Mouse (Mus musculus): Measurements from ENCODE around the gene Arpc4. TPM values are rescaled to one million over a fixed set of nuclear protein-coding genes. Genes with fewer than 3 reads are reported as not detected.

Gene Arpc4
- polyA plus RNA-seq, 1 experiment, result 156 TPM

GRCm38 (mm10) chr6:113395501-113395900 is 17.6 kb downstream of the Arpc4 start:
- H3K4me3 ChIP-seq (ENCODE audit: insufficient read depth, low read length), result no peak overlapping the region
- no peaks in the 10 kb centered on the region for H3K4me1 ChIP-seq (ENCODE audit: control insufficient read depth, insufficient read depth, low read length)
- H3K27ac ChIP-seq (ENCODE audit: insufficient read depth, low read length), result no peak overlapping the region
- TF ChIP-seq POLR2A (IDR thresholded peaks at IDR 0.05; ENCODE audit: extremely low read depth, insufficient read depth, low read length), result no peak
- TF ChIP-seq CTCF (IDR thresholded peaks at IDR 0.05; ENCODE audit: extremely low read depth, insufficient read depth, low read length), result no peak

DNA sequence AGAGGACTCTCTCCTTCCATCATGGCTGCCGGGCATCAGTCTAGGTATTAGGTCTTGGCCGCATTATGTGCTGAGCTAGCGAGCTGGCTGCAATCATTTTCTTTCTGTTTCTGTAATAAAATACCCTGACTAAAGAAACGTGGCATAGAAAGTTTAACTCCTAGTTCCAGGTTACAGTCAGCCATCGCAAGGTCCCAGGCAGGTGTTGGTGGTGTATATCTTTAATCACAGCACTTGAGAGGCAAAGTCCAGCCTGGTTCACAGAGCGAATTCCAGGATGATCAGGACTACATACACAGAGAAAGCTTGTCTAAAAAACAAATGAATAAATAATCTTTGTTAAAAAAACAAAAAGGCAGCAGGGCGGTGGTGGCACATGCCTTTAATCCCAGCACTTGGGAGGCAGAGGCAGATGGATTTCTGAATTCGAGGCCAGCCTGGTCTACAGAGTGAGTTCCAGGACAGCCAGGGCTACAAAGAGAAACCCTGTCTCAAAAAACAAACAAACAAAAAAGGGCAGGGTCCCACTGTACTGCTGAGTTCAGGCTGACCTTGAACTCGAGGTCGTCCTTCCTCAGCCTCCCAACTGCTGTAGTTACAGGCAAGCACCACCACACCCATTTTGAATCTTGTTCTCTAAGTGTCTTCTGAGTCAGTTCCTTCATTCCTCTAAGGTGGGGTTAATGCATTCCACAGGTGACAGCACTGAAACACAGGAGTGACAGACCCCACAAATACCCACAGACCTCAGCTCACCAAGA is 18.5 kb downstream of the Arpc4 start:
- no peak overlapping the region for H3K4me3 ChIP-seq (ENCODE audit: insufficient read depth, low read length)
- no peaks in the 10 kb centered on the region for H3K4me1 ChIP-seq (ENCODE audit: control insufficient read depth, insufficient read depth, low read length)
- TF ChIP-seq POLR2A (IDR thresholded peaks at IDR 0.05; ENCODE audit: extremely low read depth, insufficient read depth, low read length) (no peak), CTCF (IDR thresholded peaks at IDR 0.05; ENCODE audit: extremely low read depth, insufficient read depth, low read length) (no peak)
- H3K27ac ChIP-seq (ENCODE audit: insufficient read depth, low read length), result no peak overlapping the region

DNA sequence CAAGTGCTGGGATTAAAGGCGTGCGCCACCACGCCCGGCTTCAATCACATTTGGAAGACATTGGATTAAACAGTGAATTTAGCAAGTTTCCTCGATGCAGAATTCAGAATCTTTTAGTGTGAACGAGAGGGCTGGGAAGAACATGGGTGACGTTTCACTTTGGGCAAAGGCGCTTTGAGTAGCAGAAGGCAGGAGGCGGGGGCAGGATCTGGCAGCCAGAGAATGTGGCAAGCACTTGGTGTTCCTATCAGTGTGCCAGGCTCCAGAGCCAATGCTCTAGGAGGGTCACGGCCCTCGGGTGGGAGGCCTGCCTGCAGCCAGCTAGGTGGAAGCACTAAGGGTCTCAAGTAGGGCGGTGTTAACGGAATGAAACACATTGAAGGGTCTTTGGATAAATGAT is 24.2 kb downstream of the Arpc4 start:
- TF ChIP-seq CTCF (IDR thresholded peaks at IDR 0.05; ENCODE audit: extremely low read depth, insufficient read depth, low read length), result no peak
- no peak for TF ChIP-seq POLR2A (IDR thresholded peaks at IDR 0.05; ENCODE audit: extremely low read depth, insufficient read depth, low read length)
- Histone ChIP-seq H3K4me1 (ENCODE audit: control insufficient read depth, insufficient read depth, low read length) (peaks cover 3% of the 10 kb centered on the region; the same call in 1 of the 2 replicates), H3K4me3 (ENCODE audit: insufficient read depth, low read length) (no peak overlapping the region), H3K27ac (ENCODE audit: insufficient read depth, low read length) (no peak overlapping the region)

DNA sequence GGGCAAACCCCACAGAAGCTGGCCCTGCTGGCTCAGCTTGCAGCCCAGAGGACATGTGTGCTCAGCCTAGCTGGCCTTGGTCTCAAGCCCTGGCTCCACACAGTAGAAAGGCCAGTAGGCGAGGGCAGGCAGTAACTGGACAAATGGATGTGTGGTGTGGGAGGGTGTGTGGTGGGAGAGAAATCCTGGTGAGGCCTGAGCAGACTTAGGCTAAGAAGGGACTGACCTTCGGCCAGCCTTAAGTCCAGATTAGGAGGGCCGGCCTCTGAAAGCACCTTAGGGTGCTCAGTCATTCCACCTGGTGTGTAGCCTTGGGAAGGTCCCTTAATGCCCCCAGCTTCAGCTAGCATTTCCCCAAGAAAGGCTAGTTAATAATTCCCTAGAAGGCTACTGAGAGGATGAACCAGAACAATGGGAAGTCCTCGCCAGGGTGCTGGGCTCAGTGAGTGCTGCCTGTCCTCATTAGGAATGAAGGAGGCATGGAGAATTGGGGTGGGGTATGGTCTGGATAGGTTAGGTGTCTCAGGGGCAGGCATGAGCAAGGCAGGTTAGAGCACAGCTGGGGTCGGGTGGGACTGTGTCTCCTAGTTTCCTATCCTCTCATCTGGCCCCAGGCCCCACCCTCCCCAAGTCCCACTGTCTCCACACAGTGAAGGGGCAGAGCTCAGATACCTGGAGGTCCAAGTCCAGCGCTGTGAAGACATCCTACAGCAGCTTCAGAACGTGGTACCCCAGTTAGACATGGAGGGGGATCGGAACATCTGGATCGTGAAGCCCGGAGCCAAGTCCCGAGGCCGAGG is 26.9 kb downstream of the Arpc4 start:
- Histone ChIP-seq H3K27ac (ENCODE audit: insufficient read depth, low read length) (no peak overlapping the region), H3K4me1 (ENCODE audit: control insufficient read depth, insufficient read depth, low read length) (peaks cover 3% of the 10 kb centered on the region; the same call in 1 of the 2 replicates), H3K4me3 (ENCODE audit: insufficient read depth, low read length) (no peak overlapping the region)
- TF ChIP-seq POLR2A (IDR thresholded peaks at IDR 0.05; ENCODE audit: extremely low read depth, insufficient read depth, low read length), result no peak
- no peak for TF ChIP-seq CTCF (IDR thresholded peaks at IDR 0.05; ENCODE audit: extremely low read depth, insufficient read depth, low read length)

DNA sequence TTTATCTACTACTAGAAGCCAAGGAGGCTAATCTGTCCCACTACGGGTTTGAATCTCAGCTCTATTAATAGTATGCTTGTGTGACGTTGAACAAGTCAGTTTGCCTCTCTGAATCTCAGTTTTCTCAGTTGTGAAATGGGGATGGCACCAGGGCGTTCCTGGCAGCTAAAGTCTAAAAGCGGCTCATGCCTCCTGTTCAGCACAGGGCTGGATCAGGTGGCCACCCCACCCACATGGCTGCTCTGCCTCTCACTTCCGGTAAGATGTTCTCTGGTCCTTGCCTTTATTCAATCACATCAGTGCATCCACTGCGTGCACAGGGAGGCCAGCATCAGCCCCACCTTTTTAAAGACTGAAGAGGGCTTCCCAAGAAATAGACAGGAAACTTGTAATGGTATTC is 27.6 kb downstream of the Arpc4 start:
- H3K4me1 ChIP-seq (ENCODE audit: control insufficient read depth, insufficient read depth, low read length), result peaks cover 3% of the 10 kb centered on the region; the same call in 1 of the 2 replicates
- H3K4me3 ChIP-seq (ENCODE audit: insufficient read depth, low read length), result no peak overlapping the region
- TF ChIP-seq POLR2A (IDR thresholded peaks at IDR 0.05; ENCODE audit: extremely low read depth, insufficient read depth, low read length) (0 out of 2 replicates have a peak, but pooled peaks have one; percentile 30), CTCF (IDR thresholded peaks at IDR 0.05; ENCODE audit: extremely low read depth, insufficient read depth, low read length) (no peak)
- H3K27ac ChIP-seq (ENCODE audit: insufficient read depth, low read length), result no peak overlapping the region

DNA sequence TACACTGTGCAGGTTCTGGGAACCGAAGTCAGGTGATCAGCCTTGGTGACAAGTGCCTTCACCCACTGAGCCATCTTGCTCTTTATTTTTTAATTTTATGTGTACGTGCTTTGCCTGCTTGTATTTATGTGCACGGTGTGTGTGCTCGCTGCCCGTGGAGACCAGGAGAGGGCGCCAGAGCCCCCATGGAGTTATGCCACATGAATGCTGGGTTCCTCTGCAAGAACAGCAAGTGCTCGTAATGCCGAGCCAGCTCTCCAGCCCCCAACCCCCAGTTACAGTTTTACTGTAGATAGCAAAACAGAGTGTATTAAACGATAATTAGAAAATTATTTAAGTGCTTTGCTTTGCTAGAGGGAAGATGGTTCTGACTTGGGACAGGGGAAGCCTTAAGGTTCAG is 28.8 kb downstream of the Arpc4 start:
- peaks cover 3% of the 10 kb centered on the region; the same call in 1 of the 2 replicates for H3K4me1 ChIP-seq (ENCODE audit: control insufficient read depth, insufficient read depth, low read length)
- TF ChIP-seq POLR2A (IDR thresholded peaks at IDR 0.05; ENCODE audit: extremely low read depth, insufficient read depth, low read length) (no peak), CTCF (IDR thresholded peaks at IDR 0.05; ENCODE audit: extremely low read depth, insufficient read depth, low read length) (no peak)
- no peak overlapping the region for H3K27ac ChIP-seq (ENCODE audit: insufficient read depth, low read length)
- no peak overlapping the region for H3K4me3 ChIP-seq (ENCODE audit: insufficient read depth, low read length)

GRCm38 (mm10) chr6:113410001-113410400 is 32.1 kb downstream of the Arpc4 start:
- H3K4me1 ChIP-seq (ENCODE audit: control insufficient read depth, insufficient read depth, low read length), result 0 out of 2 replicates have a peak, but pooled peaks cover 1% of the 10 kb centered on the region
- no peak overlapping the region for H3K27ac ChIP-seq (ENCODE audit: insufficient read depth, low read length)
- no peak overlapping the region for H3K4me3 ChIP-seq (ENCODE audit: insufficient read depth, low read length)
- no peak for TF ChIP-seq CTCF (IDR thresholded peaks at IDR 0.05; ENCODE audit: extremely low read depth, insufficient read depth, low read length)
- no peak for TF ChIP-seq POLR2A (IDR thresholded peaks at IDR 0.05; ENCODE audit: extremely low read depth, insufficient read depth, low read length)

GRCm38 (mm10) chr6:113416416-113416815 is 38.5 kb downstream of the Arpc4 start:
- Histone ChIP-seq H3K4me3 (ENCODE audit: insufficient read depth, low read length) (no peak overlapping the region), H3K27ac (ENCODE audit: insufficient read depth, low read length) (no peak overlapping the region)

DNA sequence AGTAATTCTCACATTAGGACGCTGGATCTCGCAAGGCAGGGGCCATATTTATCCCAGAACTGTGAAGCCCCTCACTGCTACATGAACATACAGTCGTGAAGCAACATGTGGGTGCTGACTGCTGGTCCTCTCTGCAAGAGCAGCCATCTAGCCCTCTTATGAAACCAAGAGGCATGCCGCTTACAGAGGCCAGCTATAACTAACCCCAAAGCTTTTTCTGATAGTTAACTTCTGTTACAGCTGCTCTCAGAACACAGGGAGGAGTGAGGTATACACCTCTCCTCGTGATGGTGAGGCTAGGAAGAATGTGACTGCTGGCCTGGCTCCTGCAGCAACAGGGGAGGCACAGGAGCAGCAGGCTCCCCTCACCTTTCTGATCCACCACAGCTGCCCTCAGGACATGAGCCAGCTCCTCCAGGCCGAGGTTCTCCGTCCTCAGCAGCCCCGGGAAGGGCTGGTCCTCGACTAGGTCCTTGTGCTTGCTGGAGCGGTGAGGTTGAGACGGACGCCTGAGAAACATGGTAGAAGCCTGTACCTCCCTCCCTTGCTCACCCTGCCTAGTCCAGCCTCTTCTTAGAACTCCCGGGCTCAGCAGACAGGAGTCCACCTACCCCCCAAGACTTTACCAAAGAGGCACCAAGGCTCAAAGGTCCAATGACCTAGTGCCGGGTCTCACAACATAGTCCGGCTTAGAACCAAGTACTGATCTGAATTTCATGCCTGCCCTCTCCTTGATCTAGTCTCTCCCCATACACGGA is 40.7 kb downstream of the Arpc4 start:
- Histone ChIP-seq H3K27ac (ENCODE audit: insufficient read depth, low read length) (no peak overlapping the region), H3K4me1 (ENCODE audit: control insufficient read depth, insufficient read depth, low read length) (peaks cover 5% of the 10 kb centered on the region), H3K4me3 (ENCODE audit: insufficient read depth, low read length) (peak overlapping the region; percentile 64)
- TF ChIP-seq CTCF (IDR thresholded peaks at IDR 0.05; ENCODE audit: extremely low read depth, insufficient read depth, low read length), result no peak
- no peak for TF ChIP-seq POLR2A (IDR thresholded peaks at IDR 0.05; ENCODE audit: extremely low read depth, insufficient read depth, low read length)

More at GRCm38 (mm10) chr6:113416416-113416815, 38.5 kb downstream of the Arpc4 start:
- peaks cover 5% of the 10 kb centered on the region for H3K4me1 ChIP-seq (ENCODE audit: control insufficient read depth, insufficient read depth, low read length)
- no peak for TF ChIP-seq CTCF (IDR thresholded peaks at IDR 0.05; ENCODE audit: extremely low read depth, insufficient read depth, low read length)
- no peak for TF ChIP-seq POLR2A (IDR thresholded peaks at IDR 0.05; ENCODE audit: extremely low read depth, insufficient read depth, low read length)
